Mouse (Mus musculus): ENCODE data around the gene Specc1.

DNA sequence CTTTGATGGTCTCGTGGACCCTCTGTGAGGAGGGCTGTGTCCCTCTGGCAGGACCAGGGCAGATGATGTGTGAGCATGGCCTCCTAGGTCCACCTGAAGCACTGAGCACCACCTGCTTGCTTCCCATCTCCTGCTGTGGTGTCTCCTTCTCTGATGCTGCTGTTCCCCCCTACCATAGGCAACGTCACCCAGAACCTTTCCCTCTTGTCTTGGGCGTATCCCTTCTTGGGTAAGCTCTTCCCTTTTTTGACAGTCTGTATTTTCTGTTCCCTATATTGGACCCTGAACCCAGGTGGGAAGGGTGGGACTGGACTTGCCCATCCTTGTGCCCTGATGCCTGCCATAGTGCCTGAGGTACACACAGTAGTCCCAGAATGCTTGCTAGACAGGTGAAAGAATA lies 56.9 kb downstream of the Specc1 start:
- TF ChIP-seq CTCF (IDR thresholded peaks at IDR 0.05; ENCODE audit: borderline replicate concordance, control insufficient read depth, extremely low read depth, insufficient read depth, low read length, poor library complexity) (no peak), POLR2A (IDR thresholded peaks at IDR 0.05; ENCODE audit: control insufficient read depth, extremely low read depth, insufficient read depth, low read length, poor library complexity) (no peak)
